Mouse (Mus musculus) liver, embryonic 13.5 days (tissue): ENCODE measurements around the gene Setx. TPM values are rescaled to one million over a fixed set of nuclear protein-coding genes. Genes with fewer than 3 reads are reported as not detected.
A peak's percentile ranks its signal among the peaks of the same experiment; 100 is the strongest.

ENCODE experiments used
- ATAC-seq: fragments of 200-750 bp; cut with Nextera tagmentation; 2 replicates; pipeline ENCODE4 v1.8.0; 2017; ENCODE audit warnings: low read depth, mild to moderate bottlenecking, moderate number of reproducible peaks, moderate library complexity
- DNase-seq: peaks from one replicate; pipeline ENCODE4 v3.0.0; 2022
- H3K27ac ChIP-seq: fragments of 300-500 bp; sonication (generic); 2 replicates; pipeline ENCODE4 v1.5.1; 2015; ENCODE audit warnings: moderate library complexity, mild to moderate bottlenecking, inconsistent platforms
- H3K27me3 ChIP-seq: fragments of 300-500 bp; sonication (generic); 2 replicates; pipeline ENCODE4 v1.6.1; 2015; ENCODE audit warnings: mild to moderate bottlenecking, inconsistent platforms
- H3K36me3 ChIP-seq: fragments of 300-500 bp; sonication (generic); 2 replicates; pipeline ENCODE4 v1.6.1; 2015; ENCODE audit warnings: mild to moderate bottlenecking, inconsistent platforms
- H3K4me1 ChIP-seq: fragments of 300-500 bp; sonication (generic); replicated peaks from 2 replicates; pipeline ENCODE4 v1.6.1; 2015; ENCODE audit warnings: inconsistent platforms
- H3K4me2 ChIP-seq: fragments of 300-500 bp; sonication (generic); 2 replicates; pipeline ENCODE4 v1.6.1; 2015; ENCODE audit warnings: inconsistent platforms, mild to moderate bottlenecking, moderate library complexity
- H3K4me3 ChIP-seq: fragments of 300-500 bp; sonication (generic); replicated peaks from 2 replicates; pipeline ENCODE4 v1.5.1; 2015; ENCODE audit warnings: mild to moderate bottlenecking, inconsistent platforms
- H3K9ac ChIP-seq: fragments of 300-500 bp; sonication (generic); 2 replicates; pipeline ENCODE4 v1.6.1; 2015; ENCODE audit warnings: mild to moderate bottlenecking, inconsistent platforms
- H3K9me3 ChIP-seq: fragments of 300-500 bp; sonication (generic); replicated peaks from 2 replicates; pipeline ENCODE4 v1.6.1; 2016; ENCODE audit warnings: inconsistent platforms
- WGBS: fragments of 180-500 bp; shearing (Covaris S2); methylation state at CpG from one replicate; pipeline ENCODE4 v1.1.7; 2015; ENCODE audit not compliant: insufficient replicate concordance; 5-methylcytosine and 5-hydroxymethylcytosine counted together
- polyA plus RNA-seq: library from polyadenylated mRNA; unstranded; fragments of >200 nt; fragmentation: Nextera tagmentation; extraction: Ambion mirVana; gene quantifications from 2 replicates; pipeline ENCODE4 v1.2.1, GENCODE M21; 2015

The Setx gene
- polyA plus RNA-seq, 1 experiment from 2014 or later = 3.5 TPM

- 70% methylated on average over 3 of the region's 3 CpGs for WGBS
- no peak overlapping the region for H3K27ac ChIP-seq
- no peak for ATAC-seq
- DNase-seq = no peak
- H3K27me3 ChIP-seq = no peaks in the 10 kb centered on the region
- no peaks in the 10 kb centered on the region for H3K4me1 ChIP-seq
- no peak overlapping the region for H3K4me2 ChIP-seq
- H3K9me3 ChIP-seq = no peaks in the 10 kb centered on the region
- H3K9ac ChIP-seq = no peak overlapping the region
- H3K36me3 ChIP-seq = peaks cover 75% of the 10 kb centered on the region
- no peak overlapping the region for H3K4me3 ChIP-seq
These were observed 50.9 kb downstream of the Setx start for GRCm38 (mm10) chr2:29174887-29175286.

DNA sequence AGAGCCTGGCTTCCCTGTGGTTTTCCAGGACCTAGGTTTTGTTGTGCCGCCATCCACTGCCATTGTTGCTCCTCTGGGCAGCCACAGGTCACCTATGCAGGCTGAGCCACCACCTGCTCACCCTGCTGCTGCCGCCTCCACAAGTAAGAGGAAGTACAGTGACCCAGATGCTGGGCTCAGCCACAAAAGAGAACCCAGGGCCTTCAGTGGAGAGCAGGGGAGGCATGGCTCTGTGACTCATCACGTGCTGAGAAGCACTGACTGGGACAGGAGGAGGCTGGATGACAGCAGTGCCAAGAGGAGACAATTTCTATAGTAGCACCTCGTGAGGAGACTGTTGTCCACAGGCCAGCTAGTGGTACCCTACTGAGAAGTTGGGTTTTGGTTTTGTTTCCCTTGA lies 55.8 kb downstream of the Setx start:
- Histone ChIP-seq H3K27me3 (no peaks in the 10 kb centered on the region), H3K27ac (no peak overlapping the region), H3K36me3 (peaks cover 60% of the 10 kb centered on the region), H3K4me3 (no peak overlapping the region), H3K9me3 (no peaks in the 10 kb centered on the region), H3K4me2 (no peak overlapping the region), H3K4me1 (no peaks in the 10 kb centered on the region), H3K9ac (no peak overlapping the region)
- ATAC-seq (no peak), DNase-seq (no peak)
- 52% methylated on average over 4 of the region's 4 CpGs for WGBS

DNA sequence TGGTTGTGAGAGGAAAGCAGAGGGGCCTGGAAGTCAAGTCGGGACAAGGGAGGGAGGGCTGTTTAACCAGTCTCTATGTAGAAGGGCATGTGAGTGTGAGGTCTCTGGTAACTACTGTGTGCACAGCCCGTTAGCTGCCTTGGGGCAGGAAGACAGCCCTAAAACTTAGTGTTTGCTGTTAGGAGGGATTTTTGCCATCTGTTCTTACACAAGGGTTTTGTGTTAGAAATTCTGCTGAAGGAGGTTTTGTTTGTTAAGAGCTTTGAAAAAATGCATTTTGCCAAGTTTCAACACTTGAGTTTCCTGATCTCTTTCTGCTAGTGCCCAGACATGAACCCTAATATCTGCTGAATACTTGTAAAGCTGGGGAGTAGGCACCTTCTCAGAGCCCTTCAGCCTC lies 57.1 kb downstream of the Setx start:
- Histone ChIP-seq H3K9ac (no peak overlapping the region), H3K27me3 (no peaks in the 10 kb centered on the region), H3K27ac (no peak overlapping the region), H3K9me3 (no peaks in the 10 kb centered on the region), H3K4me2 (no peak overlapping the region), H3K4me3 (no peak overlapping the region), H3K4me1 (no peaks in the 10 kb centered on the region), H3K36me3 (peaks cover 53% of the 10 kb centered on the region)
- DNase-seq = no peak
- WGBS = 69% methylated on average over 2 of the region's 2 CpGs
- ATAC-seq = no peak

GRCm38 (mm10) chr2:29183266-29183924 lies 59.4 kb downstream of the Setx start:
- Histone ChIP-seq H3K9ac (no peak overlapping the region), H3K4me3 (no peak overlapping the region), H3K4me2 (no peak overlapping the region), H3K4me1 (no peaks in the 10 kb centered on the region), H3K36me3 (peaks cover 33% of the 10 kb centered on the region), H3K27me3 (no peaks in the 10 kb centered on the region), H3K9me3 (no peaks in the 10 kb centered on the region), H3K27ac (no peak overlapping the region)
- no peak for DNase-seq
- whole genome bisulfite sequencing = 63% methylated on average over 6 of the region's 6 CpGs
- ATAC-seq = no peak

GRCm38 (mm10) chr2:29186209-29186608 lies 62.2 kb downstream of the Setx start:
- Histone ChIP-seq H3K4me2 (no peak overlapping the region), H3K9ac (no peak overlapping the region), H3K27me3 (peaks cover 1% of the 10 kb centered on the region; the same call in 1 of the 2 replicates), H3K4me3 (no peak overlapping the region), H3K36me3 (peaks cover 5% of the 10 kb centered on the region; the same call in 1 of the 2 replicates), H3K27ac (no peak overlapping the region), H3K4me1 (no peaks in the 10 kb centered on the region), H3K9me3 (no peaks in the 10 kb centered on the region)
- ATAC-seq = no peak
- no peak for DNase-seq
- 63% methylated on average over 6 of the region's 6 CpGs for WGBS

GRCm38 (mm10) chr2:29190392-29190791 lies 66.4 kb downstream of the Setx start:
- no peak overlapping the region for H3K27ac ChIP-seq
- no peaks in the 10 kb centered on the region for H3K9me3 ChIP-seq
- ATAC-seq = no peak
- H3K4me1 ChIP-seq = peaks cover 12% of the 10 kb centered on the region
- 63% methylated on average over 7 of the region's 7 CpGs for WGBS
- H3K27me3 ChIP-seq = peaks cover 21% of the 10 kb centered on the region
- no peak overlapping the region for H3K4me2 ChIP-seq
- no peaks in the 10 kb centered on the region for H3K36me3 ChIP-seq
- no peak overlapping the region for H3K4me3 ChIP-seq
- no peak overlapping the region for H3K9ac ChIP-seq
- DNase-seq = no peak

DNA sequence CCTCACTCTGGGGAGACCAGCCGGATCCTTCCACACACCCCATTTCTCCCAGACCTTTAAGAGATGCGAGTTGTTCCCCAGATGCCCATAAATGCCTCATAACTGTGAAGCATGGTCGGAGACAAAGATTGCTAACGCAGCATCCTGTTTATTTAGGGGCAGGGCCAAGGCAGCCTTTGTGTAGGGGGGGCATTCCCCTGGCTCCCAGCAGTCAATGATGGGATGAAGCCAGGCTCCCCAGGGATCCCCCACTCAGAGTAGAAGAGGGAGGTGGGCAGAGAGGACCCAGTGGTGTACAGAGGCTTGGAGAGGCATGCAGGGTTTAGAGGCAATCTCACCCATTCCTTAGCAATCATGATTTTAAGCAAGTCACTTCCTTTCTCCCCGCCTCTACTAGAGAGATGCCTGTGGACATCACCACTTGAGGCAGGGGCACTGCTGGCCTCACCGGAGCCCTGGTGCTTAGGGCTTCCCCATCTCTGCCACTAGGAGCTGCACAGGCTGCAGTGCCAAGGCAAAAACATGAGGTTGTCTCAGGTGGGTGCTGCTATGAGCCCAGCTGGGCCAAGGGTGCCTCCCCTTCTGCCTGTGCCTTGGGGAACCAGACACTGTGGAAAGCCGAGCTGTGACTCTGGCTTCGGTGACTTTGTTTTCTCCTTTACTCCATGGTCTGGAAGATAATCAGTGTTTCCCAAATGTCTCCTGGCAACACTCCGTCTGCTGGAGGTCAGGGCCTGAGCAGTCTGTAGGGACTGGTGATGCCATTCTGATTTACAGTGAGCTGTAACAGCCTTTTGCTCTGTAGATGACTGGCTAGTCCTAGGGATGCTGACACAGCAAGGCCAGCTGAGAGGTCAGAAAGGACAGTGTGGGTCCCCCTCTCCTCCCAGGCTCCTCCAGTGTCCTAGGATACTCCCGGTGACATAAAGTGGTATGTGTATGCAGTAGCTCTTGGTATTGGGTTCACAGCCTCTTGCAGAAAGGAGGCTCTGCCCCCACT lies 67.5 kb downstream of the Setx start:
- H3K27ac ChIP-seq = no peak overlapping the region
- H3K4me2 ChIP-seq = no peak overlapping the region
- no peak for ATAC-seq
- no peak for DNase-seq
- 59% methylated on average over 10 of the region's 10 CpGs for WGBS
- no peaks in the 10 kb centered on the region for H3K36me3 ChIP-seq
- H3K4me3 ChIP-seq = no peak overlapping the region
- no peak overlapping the region for H3K9ac ChIP-seq
- peaks cover 14% of the 10 kb centered on the region for H3K4me1 ChIP-seq
- peaks cover 33% of the 10 kb centered on the region for H3K27me3 ChIP-seq
- no peaks in the 10 kb centered on the region for H3K9me3 ChIP-seq

GRCm38 (mm10) chr2:29192629-29193278 lies 68.8 kb downstream of the Setx start:
- no peak overlapping the region for H3K27ac ChIP-seq
- H3K4me1 ChIP-seq = peaks cover 14% of the 10 kb centered on the region
- H3K27me3 ChIP-seq = peaks cover 45% of the 10 kb centered on the region
- 71% methylated on average over 8 of the region's 8 CpGs for WGBS
- ATAC-seq = no peak
- no peak overlapping the region for H3K4me2 ChIP-seq
- DNase-seq = no peak
- no peak overlapping the region for H3K9ac ChIP-seq
- no peak overlapping the region for H3K4me3 ChIP-seq
- no peaks in the 10 kb centered on the region for H3K9me3 ChIP-seq
- H3K36me3 ChIP-seq = no peaks in the 10 kb centered on the region

DNA sequence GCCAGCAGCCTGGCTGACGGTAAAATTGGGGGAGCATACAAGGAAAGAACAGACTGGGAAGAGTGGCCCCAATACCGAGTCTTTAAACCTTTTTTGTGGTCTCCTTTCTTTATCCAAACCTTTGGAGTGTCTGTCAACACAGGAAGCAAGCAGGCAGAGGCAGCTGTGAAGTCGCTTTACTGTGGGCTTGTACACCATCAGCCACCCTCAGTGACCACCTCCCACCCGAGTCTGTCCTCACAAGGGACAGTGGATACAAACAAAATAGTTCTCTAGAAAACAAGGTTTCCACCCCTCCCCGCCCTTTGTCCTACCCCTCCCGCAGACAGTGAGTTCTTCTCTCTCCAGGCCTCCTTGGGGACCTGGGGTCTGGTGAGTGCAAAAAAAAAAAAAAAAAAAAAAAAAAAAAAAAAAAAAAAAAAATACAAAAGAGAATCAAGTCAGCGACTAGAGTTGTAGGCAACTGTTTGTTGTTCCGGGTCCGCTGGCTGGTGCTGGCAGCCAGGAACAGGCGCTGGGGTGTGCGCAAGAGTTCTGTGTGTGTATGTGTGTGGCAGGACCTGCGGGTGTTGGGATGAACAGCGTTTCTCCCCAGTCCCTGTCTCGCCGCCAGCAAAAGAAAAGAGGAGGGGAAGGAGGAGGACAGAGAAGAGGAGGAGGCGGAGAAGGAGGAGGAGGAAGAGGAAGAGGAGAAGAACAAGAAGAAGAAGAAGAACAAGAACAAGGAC lies 70.0 kb downstream of the Setx start:
- Histone ChIP-seq H3K4me3 (peak overlapping the region; percentile 54), H3K9ac (peak overlapping the region; percentile 11; the same call in 1 of the 2 replicates), H3K9me3 (no peaks in the 10 kb centered on the region), H3K36me3 (no peaks in the 10 kb centered on the region), H3K4me1 (peaks cover 14% of the 10 kb centered on the region), H3K27ac (no peak overlapping the region), H3K4me2 (peak overlapping the region; percentile 75), H3K27me3 (peaks cover 54% of the 10 kb centered on the region)
- WGBS = 21% methylated on average over 16 of the region's 16 CpGs
- DNase-seq (no peak), ATAC-seq (no peak)

GRCm38 (mm10) chr2:29194547-29195463 lies 70.8 kb downstream of the Setx start:
- WGBS = 2% methylated on average over 61 of the region's 61 CpGs
- peaks cover 54% of the 10 kb centered on the region for H3K27me3 ChIP-seq
- peak overlapping the region; percentile 47 for H3K9ac ChIP-seq
- no peaks in the 10 kb centered on the region for H3K9me3 ChIP-seq
- DNase-seq = peak; percentile 59
- H3K4me2 ChIP-seq = peak overlapping the region; percentile 75
- peaks cover 14% of the 10 kb centered on the region for H3K4me1 ChIP-seq
- peak overlapping the region; percentile 54 for H3K4me3 ChIP-seq
- ATAC-seq = no peak; the same call in 1 of the 2 replicates
- no peaks in the 10 kb centered on the region for H3K36me3 ChIP-seq
- no peak overlapping the region for H3K27ac ChIP-seq
